Mouse (Mus musculus) urinary bladder, postnatal 14 days (tissue): ENCODE measurements around the gene Fam168a.
A peak's percentile ranks its signal among the peaks of the same experiment; 100 is the strongest.
"Not testable (repeated sequence)": the region's sequence is repeated elsewhere in the genome, so short reads cannot be mapped to it uniquely, and the experiment has no call there.

Experiments
- DNase-seq: peaks from one replicate; pipeline ENCODE4 v3.0.0; 2021; ENCODE audit warnings: low spot score

Fam168a gene

GRCm38 (mm10) chr7:100706883-100707480, 547 bp downstream of the Fam168a start:
- no peak for DNase-seq

- no peak for DNase-seq
Measured at GRCm38 (mm10) chr7:100718741-100719140, 12.3 kb downstream of the Fam168a start.

GRCm38 (mm10) chr7:100722268-100722667, 15.8 kb downstream of the Fam168a start:
- DNase-seq = no peak

GRCm38 (mm10) chr7:100723453-100724294, 17.2 kb downstream of the Fam168a start:
- no peak for DNase-seq

- DNase-seq = no peak
Measured at GRCm38 (mm10) chr7:100727538-100728085, 21.2 kb downstream of the Fam168a start.

GRCm38 (mm10) chr7:100729778-100730177, 23.3 kb downstream of the Fam168a start:
- no peak for DNase-seq

- DNase-seq = no peak
Measured at GRCm38 (mm10) chr7:100732341-100733050, 26.1 kb downstream of the Fam168a start.

GRCm38 (mm10) chr7:100733051-100733813, 26.8 kb downstream of the Fam168a start:
- peak; percentile 13 for DNase-seq

GRCm38 (mm10) chr7:100734201-100734600, 27.8 kb downstream of the Fam168a start:
- no peak for DNase-seq

GRCm38 (mm10) chr7:100734905-100735304, 28.5 kb downstream of the Fam168a start:
- DNase-seq = not testable (repeated sequence)

GRCm38 (mm10) chr7:100736131-100736530, 29.7 kb downstream of the Fam168a start:
- no peak for DNase-seq

GRCm38 (mm10) chr7:100744372-100744771, 37.9 kb downstream of the Fam168a start:
- no peak for DNase-seq

GRCm38 (mm10) chr7:100750101-100750500, 43.7 kb downstream of the Fam168a start:
- DNase-seq = no peak

GRCm38 (mm10) chr7:100758718-100759117, 52.3 kb downstream of the Fam168a start:
- DNase-seq = no peak

GRCm38 (mm10) chr7:100762726-100763125, 56.3 kb downstream of the Fam168a start:
- no peak for DNase-seq

- no peak for DNase-seq
Measured at GRCm38 (mm10) chr7:100767568-100767967, 61.1 kb downstream of the Fam168a start.

GRCm38 (mm10) chr7:100768009-100768408, 61.6 kb downstream of the Fam168a start:
- no peak for DNase-seq

- no peak for DNase-seq
Measured at GRCm38 (mm10) chr7:100769534-100770083, 63.2 kb downstream of the Fam168a start.

- no peak for DNase-seq
Measured at GRCm38 (mm10) chr7:100770669-100771341, 64.4 kb downstream of the Fam168a start.

- DNase-seq = no peak
Measured at GRCm38 (mm10) chr7:100774189-100774588, 67.8 kb downstream of the Fam168a start.

- DNase-seq = no peak
Measured at GRCm38 (mm10) chr7:100775810-100776209, 69.4 kb downstream of the Fam168a start.
